24 mouse cellular contexts compared by ENCODE assay signal in genomic region chrX:162241291-162241690, GRCm38 (mm10).
A peak's percentile ranks its signal among the peaks of the same experiment; 100 is the strongest.
DNase-seq lines count a peak whose midpoint lies in the region; ATAC-seq and TF ChIP-seq lines count a peak whose summit lies in the region.
"Had no signal": no experiment of that assay in that cellular context is flagged by ENCODE, and none has a peak within 500 bp of the region (broad histone marks: within the 10 kb centered on the region; RNA-seq: fewer than 3 reads in every experiment).

No protein-coding gene starts in this region.

- no peak for ATAC-seq in embryonic facial prominence, embryonic 14.5 days (ENCODE audit: low read depth)
- no peak for ATAC-seq in kidney, postnatal 0 days (replicated peaks; ENCODE audit: low FRiP score, low read depth)
- ATAC-seq: forebrain, postnatal 0 days; hindbrain, embryonic 16.5 days; intestine, embryonic 15.5 days; Patski had no signal

- peaks cover 23% of the 10 kb centered on the region; the same call in 1 of the 2 replicates for H3K27me3 ChIP-seq in embryonic facial prominence, embryonic 14.5 days (replicated peaks; ENCODE audit: control insufficient read depth, insufficient read depth, low read length)
- H3K27me3 ChIP-seq in embryonic facial prominence, embryonic 10.5 days (replicated peaks; ENCODE audit: low read depth, poor library complexity, severe bottlenecking) = peaks cover 76% of the 10 kb centered on the region
- H3K27me3 ChIP-seq in kidney, postnatal 0 days (ENCODE audit: insufficient read depth, low read length) = peaks cover 3% of the 10 kb centered on the region; the same call in 1 of the 2 replicates
- H3K27me3 ChIP-seq: heart, embryonic 15.5 days had no signal

- no peak overlapping the region for H3K9ac ChIP-seq in embryonic facial prominence, embryonic 14.5 days (ENCODE audit: low read depth, low read length)
- H3K9ac ChIP-seq in kidney, postnatal 0 days (ENCODE audit: low read depth, low read length) = no peak overlapping the region
- H3K9ac ChIP-seq: forebrain, postnatal 0 days; heart, embryonic 15.5 days; intestine, embryonic 15.5 days; liver, embryonic 13.5 days had no signal

- no peaks in the 10 kb centered on the region for H3K36me3 ChIP-seq in embryonic facial prominence, embryonic 14.5 days (ENCODE audit: control insufficient read depth, insufficient read depth, low read length)
- H3K36me3 ChIP-seq in embryonic facial prominence, embryonic 10.5 days (replicated peaks) = no peaks in the 10 kb centered on the region
- H3K36me3 ChIP-seq in kidney, postnatal 0 days (ENCODE audit: insufficient read depth, low read length) = no peaks in the 10 kb centered on the region
- H3K36me3 ChIP-seq: forebrain, embryonic 10.5 days; heart, embryonic 15.5 days; intestine, embryonic 15.5 days; liver, embryonic 13.5 days had no signal

- H3K9me3 ChIP-seq in embryonic facial prominence, embryonic 14.5 days (ENCODE audit: control insufficient read depth, low read length) = no peaks in the 10 kb centered on the region
- no peaks in the 10 kb centered on the region for H3K9me3 ChIP-seq in embryonic facial prominence, embryonic 10.5 days
- no peaks in the 10 kb centered on the region for H3K9me3 ChIP-seq in kidney, postnatal 0 days (replicated peaks; ENCODE audit: low read length)
- H3K9me3 ChIP-seq: forebrain, embryonic 10.5 days; heart, embryonic 15.5 days; intestine, embryonic 15.5 days; liver, embryonic 13.5 days had no signal

- no peaks in the 10 kb centered on the region for H3K4me1 ChIP-seq in embryonic facial prominence, embryonic 14.5 days (ENCODE audit: control insufficient read depth, insufficient read depth, low read length)
- H3K4me1 ChIP-seq in embryonic facial prominence, embryonic 10.5 days = no peaks in the 10 kb centered on the region
- no peaks in the 10 kb centered on the region for H3K4me1 ChIP-seq in kidney, postnatal 0 days (replicated peaks; ENCODE audit: insufficient read depth, low read length)
- H3K4me1 ChIP-seq: forebrain, embryonic 10.5 days; heart, embryonic 15.5 days; intestine, embryonic 15.5 days; liver, embryonic 13.5 days had no signal

- peak; percentile 18 for DNase-seq in embryonic facial prominence, embryonic 14.5 days (ENCODE audit: low spot score)
- no peak for DNase-seq in embryonic facial prominence, embryonic 10.5 days (ENCODE audit: low spot score)
- DNase-seq in kidney, postnatal 0 days (ENCODE audit: low spot score) = peak; percentile 32
- DNase-seq in kidney, adult 11 months = no peak
- peak; percentile 30 for DNase-seq in Muller cell, postnatal 12 days (ENCODE audit: inconsistent ontology term)
- peak; percentile 21 for DNase-seq in kidney, postnatal 14 days
- DNase-seq in spleen, adult 12 weeks (ENCODE audit: low spot score) = no peak
- no peak for DNase-seq in spleen, postnatal 36 days (ENCODE audit: low spot score in 2 of 2)
- DNase-seq: adrenal gland, adult 8-10 months; cerebellum, adult 8-10 months; forebrain, postnatal 0 days; gastrocnemius, postnatal 25 days; liver, embryonic 13.5 days; lung, adult 2 months; right cerebral cortex, postnatal 14 days; spleen, adult 18-20 months; thymus, postnatal 25 days had no signal

- no peak overlapping the region for H3K27ac ChIP-seq in embryonic facial prominence, embryonic 14.5 days (replicated peaks; ENCODE audit: low read depth, low read length)
- H3K27ac ChIP-seq in embryonic facial prominence, embryonic 10.5 days (replicated peaks) = no peak overlapping the region
- no peak overlapping the region for H3K27ac ChIP-seq in kidney, postnatal 0 days
- H3K27ac ChIP-seq: forebrain, embryonic 10.5 days; heart, embryonic 15.5 days; intestine, embryonic 15.5 days; left cerebral cortex, adult 2 months; liver, embryonic 13.5 days had no signal

- H3K4me3 ChIP-seq in embryonic facial prominence, embryonic 14.5 days (ENCODE audit: low read depth, low read length) = no peak overlapping the region
- no peak overlapping the region for H3K4me3 ChIP-seq in embryonic facial prominence, embryonic 10.5 days
- H3K4me3 ChIP-seq in kidney, postnatal 0 days (replicated peaks; ENCODE audit: low read depth, low read length) = no peak overlapping the region
- H3K4me3 ChIP-seq: forebrain, embryonic 10.5 days; heart, embryonic 15.5 days; intestine, embryonic 15.5 days; left cerebral cortex, adult 2 months; liver, embryonic 13.5 days had no signal

- H3K4me2 ChIP-seq in embryonic facial prominence, embryonic 14.5 days (ENCODE audit: low read depth, low read length) = no peak overlapping the region
- H3K4me2 ChIP-seq in kidney, postnatal 0 days (ENCODE audit: low read length) = no peak overlapping the region
- H3K4me2 ChIP-seq: heart, embryonic 15.5 days; intestine, embryonic 15.5 days; liver, embryonic 13.5 days; midbrain, embryonic 11.5 days had no signal

- no peak for TF ChIP-seq CTCF in kidney, postnatal 0 days (IDR thresholded peaks at IDR 0.05; ENCODE audit: low read depth)

- WGBS in embryonic facial prominence, embryonic 14.5 days = 72% methylated on average over 3 of the region's 3 CpGs
- WGBS in embryonic facial prominence, embryonic 10.5 days = 80% methylated on average over 3 of the region's 3 CpGs
- 58% methylated on average over 3 of the region's 3 CpGs for WGBS in kidney, postnatal 0 days

Comparison
In these comparisons a context has a peak if more than half of its experiments do, and no peak if none do; other contexts are left out.
1. DNase-seq: peak in embryonic facial prominence, embryonic 14.5 days (single experiment), kidney, postnatal 0 days (single experiment), Muller cell, postnatal 12 days (single experiment) and kidney, postnatal 14 days (single experiment); none in embryonic facial prominence, embryonic 10.5 days (single experiment), kidney, adult 11 months (single experiment), spleen, adult 12 weeks (single experiment) and spleen, postnatal 36 days (0 of 2).